Mouse (Mus musculus): ENCODE results near the gene Efcab11. TPM values are rescaled to one million over a fixed set of nuclear protein-coding genes. Genes with fewer than 3 reads are reported as not detected.

Gene Efcab11
- total and polyA plus RNA-seq, 3 experiments, result 7.9 to 12.2 (median 8.0) TPM

DNA sequence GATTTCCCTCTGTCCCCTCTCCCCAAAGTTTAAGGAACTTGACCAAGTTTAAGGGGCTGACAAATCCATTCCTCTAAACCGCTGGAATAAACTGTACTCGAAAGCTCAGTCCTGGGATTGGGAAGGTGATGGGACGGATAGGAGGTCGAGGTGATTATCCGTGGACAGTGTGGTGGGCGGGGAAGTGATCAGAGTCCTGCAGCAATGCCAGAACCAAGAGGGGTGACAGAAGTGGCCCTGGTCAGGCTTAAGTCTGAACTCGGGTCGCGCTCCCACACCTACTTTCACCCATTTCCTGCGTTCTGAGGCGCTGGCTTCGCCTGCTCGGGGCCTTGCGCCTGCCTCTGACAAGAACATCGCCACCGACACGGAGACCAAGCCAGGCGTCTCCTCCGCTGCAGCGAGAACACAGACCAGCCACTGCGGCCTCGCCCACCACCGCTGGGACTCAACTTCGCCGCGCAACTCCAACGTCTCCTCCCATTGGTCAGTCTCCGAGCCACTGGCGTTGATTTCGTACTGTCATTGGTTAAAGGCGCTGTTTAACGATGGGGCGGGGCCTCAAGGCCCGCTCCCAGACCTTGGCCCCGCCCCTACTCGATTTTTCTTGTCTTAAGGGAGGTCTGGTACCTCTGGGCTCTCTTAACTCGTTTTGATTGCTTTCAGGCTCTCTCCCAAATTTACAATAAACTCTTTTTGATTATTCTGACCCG, 1.1 kb downstream of the Efcab11 start:
- H3K79me2 ChIP-seq (replicated peaks; ENCODE audit: control insufficient read depth, extremely low read depth, insufficient read depth, poor library complexity, severe bottlenecking), result peaks cover 6% of the 10 kb centered on the region
- peaks cover 0 to 27% of the 10 kb centered on the region in 2 experiments for H3K36me3 ChIP-seq (replicated peaks in 1 of 2; ENCODE audit: control insufficient read depth in 1 of 2, insufficient read depth in 1 of 2, low read length in 1 of 2)
- DNase-seq (ENCODE audit: extremely low read depth), result peak; percentile 97
- dilution Hi-C loops (cut with MboI; ENCODE audit: extremely low pct_ligation_motif_present, extremely low pct_unique_long_range_greater_than_20kb, low sequenced_read_pairs), result no loop called here
- peak overlapping the region; percentile 74 to 100 (median 98) for H3K4me3 ChIP-seq (replicated peaks in 1 of 3; ENCODE audit: low read depth in 2 of 3, low read length in 2 of 3, poor library complexity in 1 of 3)
- in situ Hi-C loops (cut with MboI; ENCODE audit: low pct_ligation_motif_present, low pct_unique_long_range_greater_than_20kb, low sequenced_read_pairs), result loop anchor here (25.0 kb wide), 1 partner anchor 796 kb away; no protein-coding TSS in a partner anchor
- no peak overlapping the region for H3K27ac ChIP-seq (ENCODE audit: insufficient read depth, low read depth)
- peak overlapping the region; percentile 93 for H3K4me2 ChIP-seq (ENCODE audit: insufficient read depth, low read depth, poor library complexity, severe bottlenecking)
- TF ChIP-seq EP300 (IDR thresholded peaks at IDR 0.05; ENCODE audit: low read length) (no peak), ZC3H11A (IDR thresholded peaks at IDR 0.05; ENCODE audit: low read depth, low read length) (no peak), TCF12 (IDR thresholded peaks at IDR 0.05; ENCODE audit: low read depth, low read length) (peak; percentile 51), MXI1 (IDR thresholded peaks at IDR 0.05; ENCODE audit: low read depth, low read length) (peak; percentile 94), GABPA (IDR thresholded peaks at IDR 0.05; ENCODE audit: insufficient replicate concordance, low read depth, low read length) (no peak), PAX5 (IDR thresholded peaks at IDR 0.05; ENCODE audit: low read length) (no peak), ELF1 (IDR thresholded peaks at IDR 0.05; ENCODE audit: low read depth, low read length) (0 out of 2 replicates have a peak, but pooled peaks have one; percentile 31), UBTF (IDR thresholded peaks at IDR 0.05; ENCODE audit: low read depth, low read length) (no peak), MYC (IDR thresholded peaks at IDR 0.05; ENCODE audit: low read depth, low read length) (no peak), ZNF384 (IDR thresholded peaks at IDR 0.05; ENCODE audit: low read depth, low read length) (no peak), USF1 (IDR thresholded peaks at IDR 0.05; ENCODE audit: low read depth, low read length) (no peak), RCOR1 (conservative IDR thresholded peaks at IDR 0.05; ENCODE audit: low read depth, low read length) (no peak), ETS1 (conservative IDR thresholded peaks at IDR 0.05; ENCODE audit: low read depth, low read length) (no peak), MAX (IDR thresholded peaks at IDR 0.05; ENCODE audit: low read length) (0 out of 2 replicates have a peak, but pooled peaks have one; percentile 56), MAZ (IDR thresholded peaks at IDR 0.05; ENCODE audit: low read depth, low read length) (no peak), JUN (IDR thresholded peaks at IDR 0.05; ENCODE audit: insufficient read depth, low read depth, low read length) (no peak), E2F4 (IDR thresholded peaks at IDR 0.05; ENCODE audit: insufficient replicate concordance, low read depth, low read length) (peak; percentile 82; the same call in 1 of the 2 replicates), MAFK (IDR thresholded peaks at IDR 0.05; ENCODE audit: insufficient replicate concordance, low read length) (no peak), RAD21 (IDR thresholded peaks at IDR 0.05; ENCODE audit: low read depth, low read length) (no peak), CHD2 (IDR thresholded peaks at IDR 0.05; ENCODE audit: low read length) (peak; percentile 93), MEF2A (IDR thresholded peaks at IDR 0.05; ENCODE audit: borderline replicate concordance, low read depth, low read length) (no peak), TBP (conservative IDR thresholded peaks at IDR 0.05; ENCODE audit: low read depth, low read length) (peak; percentile 88), NELFE (IDR thresholded peaks at IDR 0.05; ENCODE audit: low read depth, low read length) (peak; percentile 73), POLR2A (IDR thresholded peaks at IDR 0.05; ENCODE audit: low read depth, low read length) (peak; percentile 65), ZKSCAN1 (IDR thresholded peaks at IDR 0.05; ENCODE audit: borderline replicate concordance, low read depth, low read length) (no peak), ZMIZ1 (IDR thresholded peaks at IDR 0.05; ENCODE audit: low read depth, low read length) (peak; percentile 43; the same call in 1 of the 2 replicates), CHD1 (IDR thresholded peaks at IDR 0.05; ENCODE audit: low read depth, low read length) (no peak), IRF4 (IDR thresholded peaks at IDR 0.05; ENCODE audit: low read depth, low read length) (no peak), SIN3A (IDR thresholded peaks at IDR 0.05; ENCODE audit: low read length) (peak; percentile 99), KAT2A (IDR thresholded peaks at IDR 0.05; ENCODE audit: insufficient replicate concordance, low read length) (no peak), POLR2AphosphoS2 (IDR thresholded peaks at IDR 0.05; ENCODE audit: low read depth, low read length) (no peak), JUND (conservative IDR thresholded peaks at IDR 0.05; ENCODE audit: low read depth, low read length) (no peak), BHLHE40 (IDR thresholded peaks at IDR 0.05; ENCODE audit: low read depth, low read length) (no peak), HCFC1 (IDR thresholded peaks at IDR 0.05; ENCODE audit: low read depth, low read length) (peak; percentile 73), USF2 (conservative IDR thresholded peaks at IDR 0.05; ENCODE audit: low read depth, low read length) (no peak), NRF1 (IDR thresholded peaks at IDR 0.05; ENCODE audit: low read depth, low read length) (peak; percentile 41; the same call in 1 of the 2 replicates), CTCF (conservative IDR thresholded peaks at IDR 0.05 in 1 of 2, IDR thresholded peaks at IDR 0.05 in 1 of 2; ENCODE audit: low read depth in 2 of 2, low read length in 2 of 2) (no peak), SMC3 (IDR thresholded peaks at IDR 0.05; ENCODE audit: low read depth, low read length) (no peak)
- peaks cover 12 to 39% of the 10 kb centered on the region in 2 experiments for H3K4me1 ChIP-seq (ENCODE audit: control insufficient read depth in 1 of 2, insufficient read depth in 2 of 2)
- peak overlapping the region; percentile 94 for H3K9ac ChIP-seq (ENCODE audit: insufficient read depth, low read depth)
- no peaks in the 10 kb centered on the region for H3K9me3 ChIP-seq (replicated peaks; ENCODE audit: low read length)
- no peaks in the 10 kb centered on the region for H3K27me3 ChIP-seq (replicated peaks)
